Mouse (Mus musculus) heart, postnatal 0 days (tissue): ENCODE measurements at regions not wholly inside any gene's neighbourhood (a gene's known extent, or its start where the extent isn't known, plus 50 kb on each side); places are given as distances from the start of the nearest gene placed in this dataset.

Experiments used
- ATAC-seq: fragments of 200-750 bp; cut with Nextera tagmentation; 2 replicates; pipeline ENCODE4 v1.8.0; 2017; ENCODE audit warnings: low read depth, moderate number of reproducible peaks, moderate library complexity; ENCODE audit not compliant: insufficient read depth
- DNase-seq: peaks from one replicate; pipeline ENCODE4 v3.0.0-alpha.2; 2016; ENCODE audit warnings: low spot score
- H3K27ac ChIP-seq: fragments of 300-500 bp; sonication (generic); 2 replicates; pipeline ENCODE4 v1.5.1; 2014; ENCODE audit warnings: low read depth, mild to moderate bottlenecking
- H3K27me3 ChIP-seq: fragments of 300-500 bp; sonication (generic); 2 replicates; pipeline ENCODE4 v1.6.1; 2014; ENCODE audit warnings: low read length, mixed read lengths; ENCODE audit not compliant: control insufficient read depth, insufficient read depth
- H3K36me3 ChIP-seq: fragments of 300-500 bp; sonication (generic); replicated peaks from 2 replicates; pipeline ENCODE4 v1.6.1; 2014; ENCODE audit warnings: low read length, mixed read lengths; ENCODE audit not compliant: control insufficient read depth, insufficient read depth
- H3K4me1 ChIP-seq: fragments of 300-500 bp; sonication (generic); 2 replicates; pipeline ENCODE4 v1.6.1; 2014; ENCODE audit warnings: antibody characterized with exemption; ENCODE audit not compliant: control insufficient read depth, insufficient read depth
- H3K4me2 ChIP-seq: fragments of 300-500 bp; sonication (generic); 2 replicates; pipeline ENCODE4 v1.6.1; 2014; ENCODE audit warnings: low read depth, mild to moderate bottlenecking, low read length, moderate library complexity
- H3K4me3 ChIP-seq: fragments of 300-500 bp; sonication (generic); 2 replicates; pipeline ENCODE4 v1.5.1; 2014; ENCODE audit warnings: low read depth, low read length
- H3K9ac ChIP-seq: fragments of 300-500 bp; sonication (generic); replicated peaks from 2 replicates; pipeline ENCODE4 v1.6.1; 2014; ENCODE audit warnings: low read depth, low read length, mixed read lengths
- H3K9me3 ChIP-seq: fragments of 300-500 bp; sonication (generic); replicated peaks from 2 replicates; pipeline ENCODE4 v1.6.1; 2016; ENCODE audit warnings: low read length; ENCODE audit not compliant: control insufficient read depth
- CTCF ChIP-seq: IDR thresholded peaks from 2 replicates; pipeline ENCODE4 v1.5.1; 2016; ENCODE audit warnings: antibody characterized with exemption, control low read depth, low read depth
- EP300 ChIP-seq: IDR thresholded peaks from 2 replicates; pipeline ENCODE4 v1.6.1; 2016; ENCODE audit warnings: antibody characterized with exemption, low read depth
- WGBS: fragments of 180-500 bp; shearing (Covaris S2); extraction: QIAGEN DNeasy Blood & Tissue Kit; methylation state at CpG from one replicate; pipeline ENCODE4 v1.1.7; 2014; 5-methylcytosine and 5-hydroxymethylcytosine counted together

DNA sequence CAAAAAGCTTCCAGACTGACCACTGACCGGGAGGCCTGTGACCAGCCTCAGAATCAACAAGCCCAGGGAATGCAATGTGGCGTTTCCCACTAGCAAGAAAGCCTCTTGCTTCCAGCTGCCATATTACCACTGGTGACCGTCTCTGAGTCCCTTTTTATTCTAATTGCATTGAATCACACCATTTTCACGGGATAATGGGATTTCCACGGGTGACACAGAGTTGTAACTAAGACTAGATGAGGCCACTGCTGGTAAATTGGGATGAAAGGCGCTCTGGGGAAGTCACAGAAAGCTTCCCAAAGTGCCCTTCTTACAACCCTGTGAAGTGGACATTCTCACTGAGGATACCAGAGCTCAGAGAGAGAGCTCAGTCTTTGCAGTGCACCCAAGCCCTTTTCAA is 107.4 kb downstream of the Mrm1 start:
- no peak overlapping the region for H3K9ac ChIP-seq
- no peak for DNase-seq
- no peak overlapping the region for H3K27ac ChIP-seq
- H3K9me3 ChIP-seq, result no peaks in the 10 kb centered on the region
- no peak for TF ChIP-seq CTCF
- no peak for TF ChIP-seq EP300
- no peak for ATAC-seq
- no peaks in the 10 kb centered on the region for H3K36me3 ChIP-seq
- H3K4me3 ChIP-seq, result no peak overlapping the region
- no peak overlapping the region for H3K4me2 ChIP-seq
- WGBS, result 45% methylated on average over 6 of the region's 6 CpGs
- H3K4me1 ChIP-seq, result no peaks in the 10 kb centered on the region
- peaks cover 17% of the 10 kb centered on the region; the same call in 1 of the 2 replicates for H3K27me3 ChIP-seq

- Histone ChIP-seq H3K27ac (no peak overlapping the region), H3K36me3 (no peaks in the 10 kb centered on the region)
- WGBS, result 82% methylated on average over 10 of the region's 10 CpGs
These were observed 111.0 kb downstream of the Mrm1 start for GRCm38 (mm10) chr11:84708222-84708730.

GRCm38 (mm10) chr11:84707772-84708171 is 111.5 kb downstream of the Mrm1 start:
- H3K9ac ChIP-seq, result no peak overlapping the region
- peaks cover 20% of the 10 kb centered on the region; the same call in 1 of the 2 replicates for H3K27me3 ChIP-seq
- no peak for ATAC-seq
- no peaks in the 10 kb centered on the region for H3K9me3 ChIP-seq
- no peak for DNase-seq
- no peaks in the 10 kb centered on the region for H3K4me1 ChIP-seq
- no peak overlapping the region for H3K27ac ChIP-seq
- H3K36me3 ChIP-seq, result no peaks in the 10 kb centered on the region
- no peak overlapping the region for H3K4me2 ChIP-seq
- TF ChIP-seq EP300, result no peak
- no peak for TF ChIP-seq CTCF
- 17% methylated on average over 10 of the region's 10 CpGs for WGBS
- H3K4me3 ChIP-seq, result no peak overlapping the region

More at GRCm38 (mm10) chr11:84708222-84708730, 111.0 kb downstream of the Mrm1 start:
- Histone ChIP-seq H3K9ac (no peak overlapping the region), H3K4me3 (no peak overlapping the region), H3K4me1 (no peaks in the 10 kb centered on the region), H3K4me2 (no peak overlapping the region), H3K9me3 (no peaks in the 10 kb centered on the region), H3K27me3 (peaks cover 17% of the 10 kb centered on the region; the same call in 1 of the 2 replicates)
- ATAC-seq (no peak), DNase-seq (no peak)
- TF ChIP-seq CTCF, result no peak
- TF ChIP-seq EP300, result no peak

DNA sequence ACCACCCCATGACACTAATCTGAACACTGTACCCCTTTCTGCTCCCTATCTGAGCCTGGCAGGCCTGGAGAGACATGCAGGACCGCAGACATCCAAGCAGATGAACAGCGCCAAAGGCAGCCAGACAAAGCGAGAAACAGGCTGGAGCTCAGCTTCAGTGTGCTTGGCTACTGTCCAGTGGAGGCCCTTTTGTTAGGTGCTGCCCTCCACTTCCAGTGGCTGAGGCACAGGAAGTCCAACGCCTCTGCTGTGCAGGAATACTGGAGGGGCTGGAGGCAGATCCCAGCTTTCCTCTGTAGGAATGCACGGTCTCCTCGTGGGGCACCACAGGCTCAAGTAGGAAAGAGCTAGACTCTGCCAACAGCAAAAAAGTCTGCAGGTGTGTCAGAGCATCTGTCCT is 112.6 kb downstream of the Mrm1 start:
- Histone ChIP-seq H3K27ac (no peak overlapping the region), H3K9ac (no peak overlapping the region), H3K4me1 (no peaks in the 10 kb centered on the region), H3K36me3 (no peaks in the 10 kb centered on the region), H3K4me2 (no peak overlapping the region), H3K27me3 (peaks cover 30% of the 10 kb centered on the region), H3K4me3 (no peak overlapping the region), H3K9me3 (no peaks in the 10 kb centered on the region)
- TF ChIP-seq CTCF (no peak), EP300 (no peak)
- ATAC-seq (no peak), DNase-seq (no peak)
- WGBS, result 9% methylated on average over 6 of the region's 6 CpGs

DNA sequence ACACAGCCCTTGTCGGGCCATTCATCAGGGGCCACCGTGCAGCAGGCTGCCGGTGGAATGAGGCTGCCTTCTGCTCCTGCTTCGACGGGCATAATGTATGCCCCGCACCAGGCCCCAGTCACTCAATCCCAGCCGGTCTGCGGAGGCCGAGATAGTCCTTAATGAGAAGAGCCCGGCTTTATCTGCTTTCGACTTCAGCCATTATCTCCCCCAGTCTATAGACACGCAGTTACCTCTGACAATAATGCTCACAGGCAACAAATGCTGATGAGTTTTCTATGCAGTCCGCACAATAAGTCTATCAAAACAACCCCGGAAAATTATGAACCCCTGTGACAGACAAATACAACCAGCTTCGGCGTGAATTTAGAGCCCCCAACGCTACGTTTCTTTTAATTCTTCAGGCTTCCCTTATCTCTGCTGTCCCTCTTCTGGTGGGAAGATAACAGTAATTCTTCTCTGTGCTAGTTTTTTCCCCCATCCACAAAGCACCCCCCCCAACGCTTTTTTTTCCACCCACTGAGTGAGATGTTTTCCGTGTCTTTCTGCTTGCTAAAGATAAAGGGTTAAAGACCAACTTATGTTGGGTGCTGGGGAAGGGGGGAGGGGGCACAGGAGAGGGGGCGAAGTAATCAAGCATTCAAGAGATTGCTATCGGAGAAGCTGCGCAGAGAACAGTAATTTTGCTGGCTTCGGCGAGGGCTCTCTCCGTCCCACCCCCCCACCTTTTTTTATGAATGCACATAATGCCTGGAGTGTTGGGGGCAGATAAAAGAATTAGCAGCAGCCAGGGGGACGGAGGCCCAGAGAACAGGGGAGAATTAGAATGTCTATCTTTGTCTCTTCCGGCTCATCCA is 117.8 kb downstream of the Mrm1 start:
- TF ChIP-seq CTCF (no peak), EP300 (no peak)
- Histone ChIP-seq H3K27me3 (peaks cover 40% of the 10 kb centered on the region), H3K27ac (no peak overlapping the region), H3K9ac (no peak overlapping the region), H3K9me3 (no peaks in the 10 kb centered on the region), H3K4me2 (no peak overlapping the region; the same call in 1 of the 2 replicates), H3K4me3 (no peak overlapping the region), H3K4me1 (no peaks in the 10 kb centered on the region), H3K36me3 (no peaks in the 10 kb centered on the region)
- ATAC-seq (no peak), DNase-seq (no peak)
- WGBS, result 5% methylated on average over 28 of the region's 28 CpGs
